8 mouse cellular contexts compared by ENCODE assay signal in the genomic region with DNA sequence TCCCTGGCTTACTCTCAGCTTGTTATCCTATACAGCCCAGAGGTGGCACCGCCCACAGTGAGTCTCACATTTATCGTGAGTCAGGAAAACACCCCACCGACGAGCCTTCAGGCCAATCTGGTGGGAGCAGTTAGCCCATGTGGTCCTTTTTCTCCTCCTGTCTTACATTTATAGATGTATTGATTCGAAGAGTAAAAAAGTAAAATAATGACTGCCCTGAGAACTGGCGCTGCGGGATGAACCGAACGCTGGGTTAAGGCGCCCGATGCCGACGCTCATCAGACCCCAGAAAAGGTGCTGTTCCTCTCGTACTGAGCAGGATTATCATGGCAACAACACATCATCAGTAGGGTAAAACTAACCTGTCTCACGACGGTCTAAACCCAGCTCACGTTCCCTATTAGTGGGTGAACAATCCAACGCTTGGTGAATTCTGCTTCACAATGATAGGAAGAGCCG. TPM values are rescaled to one million over a fixed set of nuclear protein-coding genes. Genes with fewer than 3 reads are reported as not detected.
DNase-seq lines count a peak whose midpoint lies in the region; ATAC-seq lines count a peak whose summit lies in the region.

No protein-coding gene starts in this region.

- no peak for ATAC-seq in forebrain, embryonic 16.5 days
- ATAC-seq in embryonic facial prominence, embryonic 11.5 days (replicated peaks; ENCODE audit: insufficient number of reproducible peaks, low FRiP score, low TSS enrichment, low read depth), result peak; percentile 97
- peak; percentile 95; the same call in 1 of the 2 replicates for ATAC-seq in limb, embryonic 12.5 days (ENCODE audit: insufficient number of reproducible peaks, insufficient read depth, low FRiP score, low TSS enrichment, low read depth)
- ATAC-seq in midbrain, embryonic 16.5 days, result peak; percentile 44; the same call in 1 of the 2 replicates

- no peak overlapping the region for H3K4me3 ChIP-seq in forebrain, embryonic 10.5 days
- no peak overlapping the region for H3K4me3 ChIP-seq in forebrain, embryonic 16.5 days (replicated peaks; ENCODE audit: low read length)
- no peak overlapping the region for H3K4me3 ChIP-seq in embryonic facial prominence, embryonic 11.5 days (ENCODE audit: low read depth, low read length)
- H3K4me3 ChIP-seq in limb, embryonic 12.5 days (replicated peaks), result no peak overlapping the region
- no peak overlapping the region for H3K4me3 ChIP-seq in midbrain, embryonic 16.5 days (ENCODE audit: low read depth, low read length)

- H3K4me1 ChIP-seq in forebrain, embryonic 10.5 days, result peaks cover 16% of the 10 kb centered on the region
- peaks cover 11% of the 10 kb centered on the region for H3K4me1 ChIP-seq in forebrain, embryonic 16.5 days (replicated peaks; ENCODE audit: control insufficient read depth, insufficient read depth, low read length)
- no peaks in the 10 kb centered on the region for H3K4me1 ChIP-seq in embryonic facial prominence, embryonic 11.5 days (ENCODE audit: control insufficient read depth, insufficient read depth, low read length)
- H3K4me1 ChIP-seq in limb, embryonic 12.5 days (replicated peaks), result peaks cover 8% of the 10 kb centered on the region; the same call in 1 of the 2 replicates
- peaks cover 10% of the 10 kb centered on the region for H3K4me1 ChIP-seq in midbrain, embryonic 16.5 days (ENCODE audit: control insufficient read depth, insufficient read depth, low read length)

- no peak overlapping the region for H3K27ac ChIP-seq in forebrain, embryonic 10.5 days
- no peak overlapping the region for H3K27ac ChIP-seq in forebrain, embryonic 16.5 days (ENCODE audit: low read length)
- no peak overlapping the region for H3K27ac ChIP-seq in embryonic facial prominence, embryonic 11.5 days (replicated peaks; ENCODE audit: low read depth, low read length)
- H3K27ac ChIP-seq in limb, embryonic 12.5 days, result no peak overlapping the region
- H3K27ac ChIP-seq in midbrain, embryonic 16.5 days (ENCODE audit: low read length), result no peak overlapping the region

- peaks cover 3% of the 10 kb centered on the region for H3K9me3 ChIP-seq in forebrain, embryonic 10.5 days
- H3K9me3 ChIP-seq in forebrain, embryonic 16.5 days (ENCODE audit: control insufficient read depth, low read length), result no peaks in the 10 kb centered on the region
- no peaks in the 10 kb centered on the region for H3K9me3 ChIP-seq in embryonic facial prominence, embryonic 11.5 days (replicated peaks; ENCODE audit: control insufficient read depth, low read length)
- H3K9me3 ChIP-seq in limb, embryonic 12.5 days, result no peaks in the 10 kb centered on the region
- H3K9me3 ChIP-seq in midbrain, embryonic 16.5 days (replicated peaks; ENCODE audit: control insufficient read depth, low read length, poor library complexity, severe bottlenecking), result no peaks in the 10 kb centered on the region

- H3K9ac ChIP-seq in forebrain, embryonic 16.5 days (replicated peaks; ENCODE audit: low read depth, low read length), result no peak overlapping the region
- no peak overlapping the region for H3K9ac ChIP-seq in embryonic facial prominence, embryonic 11.5 days (replicated peaks; ENCODE audit: low read length)
- no peak overlapping the region for H3K9ac ChIP-seq in limb, embryonic 12.5 days (replicated peaks)
- H3K9ac ChIP-seq in midbrain, embryonic 16.5 days (ENCODE audit: low read depth, low read length), result no peak overlapping the region

- whole genome bisulfite sequencing in forebrain, embryonic 10.5 days, result 46% methylated on average over 19 of the region's 19 CpGs
- WGBS in forebrain, embryonic 16.5 days, result 46% methylated on average over 19 of the region's 19 CpGs
- WGBS in embryonic facial prominence, embryonic 11.5 days, result 45% methylated on average over 19 of the region's 19 CpGs
- WGBS in limb, embryonic 12.5 days, result 51% methylated on average over 19 of the region's 19 CpGs
- 50% methylated on average over 19 of the region's 19 CpGs for WGBS in midbrain, embryonic 16.5 days

- 0 out of 2 replicates have a peak, but pooled peaks cover 5% of the 10 kb centered on the region for H3K27me3 ChIP-seq in forebrain, embryonic 10.5 days (ENCODE audit: poor library complexity, severe bottlenecking)
- H3K27me3 ChIP-seq in forebrain, embryonic 16.5 days (replicated peaks; ENCODE audit: control insufficient read depth, insufficient read depth, low read length), result no peaks in the 10 kb centered on the region
- H3K27me3 ChIP-seq in embryonic facial prominence, embryonic 11.5 days (ENCODE audit: control insufficient read depth, insufficient read depth, low read length), result no peaks in the 10 kb centered on the region
- no peaks in the 10 kb centered on the region for H3K27me3 ChIP-seq in limb, embryonic 12.5 days
- no peaks in the 10 kb centered on the region for H3K27me3 ChIP-seq in midbrain, embryonic 16.5 days (ENCODE audit: control insufficient read depth, insufficient read depth, low read depth, low read length)

- no peak overlapping the region for H3K4me2 ChIP-seq in forebrain, embryonic 16.5 days (ENCODE audit: low read length)
- H3K4me2 ChIP-seq in embryonic facial prominence, embryonic 11.5 days (ENCODE audit: low read depth, low read length), result no peak overlapping the region
- H3K4me2 ChIP-seq in limb, embryonic 12.5 days, result no peak overlapping the region
- H3K4me2 ChIP-seq in midbrain, embryonic 16.5 days (ENCODE audit: low read length), result no peak overlapping the region

- H3K36me3 ChIP-seq in forebrain, embryonic 10.5 days (replicated peaks), result no peaks in the 10 kb centered on the region
- H3K36me3 ChIP-seq in forebrain, embryonic 16.5 days (ENCODE audit: control insufficient read depth, insufficient read depth), result no peaks in the 10 kb centered on the region
- no peaks in the 10 kb centered on the region for H3K36me3 ChIP-seq in embryonic facial prominence, embryonic 11.5 days (replicated peaks; ENCODE audit: control insufficient read depth, insufficient read depth, low read depth, low read length)
- H3K36me3 ChIP-seq in limb, embryonic 12.5 days, result no peaks in the 10 kb centered on the region
- H3K36me3 ChIP-seq in midbrain, embryonic 16.5 days (ENCODE audit: control insufficient read depth, insufficient read depth, low read length), result no peaks in the 10 kb centered on the region

- peak; percentile 100 for DNase-seq in forebrain, embryonic 10.5 days (ENCODE audit: extremely low spot score, low spot score)
- DNase-seq in embryonic facial prominence, embryonic 11.5 days (ENCODE audit: low spot score), result peak; percentile 100
- peak; percentile 99 to 100 for DNase-seq in heart, adult 18-20 months
- peak; percentile 98 to 100 for DNase-seq in kidney, adult 8-10 months
- peak; percentile 100 for DNase-seq in spleen, postnatal 14 days (ENCODE audit: low spot score in 2 of 2)

RNA-seq across cellular contexts. Expression of gene Kpna1, which starts 2.8 kb away (rescaled TPM):
- 79.0 and 84.2 TPM in 2 replicates for polyA plus RNA-seq in forebrain, embryonic 10.5 days (2016; fragmentation: Nextera tagmentation; extraction: Ambion mirVana)
- 85.5 and 88.4 TPM in 2 replicates for polyA plus RNA-seq in forebrain, embryonic 16.5 days (2015; fragmentation: Nextera tagmentation; extraction: Ambion mirVana)
- 72.7 and 78.9 TPM in 2 replicates for polyA plus RNA-seq in embryonic facial prominence, embryonic 11.5 days (2014; fragmentation: Nextera tagmentation; extraction: Ambion mirVana)
- total RNA-seq in heart, adult 18-20 months (2021), result 100 to 1,000 TPM; 121 to 132 TPM
- 48.4 and 51.0 TPM in 2 replicates for polyA plus RNA-seq in limb, embryonic 12.5 days (2016; fragmentation: Nextera tagmentation; extraction: Ambion mirVana)
- 85.1 and 91.0 TPM in 2 replicates for polyA plus RNA-seq in midbrain, embryonic 16.5 days (2015; fragmentation: Nextera tagmentation; extraction: Ambion mirVana)

RNA-seq across cellular contexts. Expression of gene Dtx3l, which starts 42.4 kb away (rescaled TPM):
- polyA plus RNA-seq in forebrain, embryonic 10.5 days (2016; fragmentation: Nextera tagmentation; extraction: Ambion mirVana), result 4.6 and 5.1 TPM in 2 replicates
- 1.7 and 2.4 TPM in 2 replicates for polyA plus RNA-seq in forebrain, embryonic 16.5 days (2015; fragmentation: Nextera tagmentation; extraction: Ambion mirVana)
- polyA plus RNA-seq in embryonic facial prominence, embryonic 11.5 days (2014; fragmentation: Nextera tagmentation; extraction: Ambion mirVana), result 3.1 and 3.7 TPM in 2 replicates
- 10 to 100 TPM; 10.9 to 11.3 TPM for total RNA-seq in heart, adult 18-20 months (2021)
- 3.8 and 3.9 TPM in 2 replicates for polyA plus RNA-seq in limb, embryonic 12.5 days (2016; fragmentation: Nextera tagmentation; extraction: Ambion mirVana)
- polyA plus RNA-seq in midbrain, embryonic 16.5 days (2015; fragmentation: Nextera tagmentation; extraction: Ambion mirVana), result 1.3 and 1.4 TPM in 2 replicates

RNA-seq across cellular contexts. Expression of gene Parp9, which starts 43.1 kb away (rescaled TPM):
- 3.3 and 3.7 TPM in 2 replicates for polyA plus RNA-seq in forebrain, embryonic 10.5 days (2016; fragmentation: Nextera tagmentation; extraction: Ambion mirVana)
- 2.3 and 2.5 TPM in 2 replicates for polyA plus RNA-seq in forebrain, embryonic 16.5 days (2015; fragmentation: Nextera tagmentation; extraction: Ambion mirVana)
- 2.7 and 3.2 TPM in 2 replicates for polyA plus RNA-seq in embryonic facial prominence, embryonic 11.5 days (2014; fragmentation: Nextera tagmentation; extraction: Ambion mirVana)
- 10 to 100 TPM in 1 of 2 experiments, 1 to 10 TPM in 1; 9.5 to 10.2 TPM for total RNA-seq in heart, adult 18-20 months (2021)
- 3.8 TPM in 2 replicates for polyA plus RNA-seq in limb, embryonic 12.5 days (2016; fragmentation: Nextera tagmentation; extraction: Ambion mirVana)
- polyA plus RNA-seq in midbrain, embryonic 16.5 days (2015; fragmentation: Nextera tagmentation; extraction: Ambion mirVana), result 1.8 TPM in 2 replicates

RNA-seq across cellular contexts. Expression of gene Wdr5b, which starts 59.6 kb away (rescaled TPM):
- 7.1 and 7.9 TPM in 2 replicates for polyA plus RNA-seq in forebrain, embryonic 10.5 days (2016; fragmentation: Nextera tagmentation; extraction: Ambion mirVana)
- polyA plus RNA-seq in forebrain, embryonic 16.5 days (2015; fragmentation: Nextera tagmentation; extraction: Ambion mirVana), result 14.4 and 15.5 TPM in 2 replicates
- polyA plus RNA-seq in embryonic facial prominence, embryonic 11.5 days (2014; fragmentation: Nextera tagmentation; extraction: Ambion mirVana), result 14.0 and 16.7 TPM in 2 replicates
- total RNA-seq in heart, adult 18-20 months (2021), result 1 to 10 TPM; 2.6 to 3.0 TPM
- 11.3 and 11.6 TPM in 2 replicates for polyA plus RNA-seq in limb, embryonic 12.5 days (2016; fragmentation: Nextera tagmentation; extraction: Ambion mirVana)
- 13.0 and 14.7 TPM in 2 replicates for polyA plus RNA-seq in midbrain, embryonic 16.5 days (2015; fragmentation: Nextera tagmentation; extraction: Ambion mirVana)
